Mouse (Mus musculus) embryo, embryonic 11.5 days (tissue): ENCODE measurements at regions not wholly inside any gene's neighbourhood (a gene's known extent, or its start where the extent isn't known, plus 50 kb on each side); places are given as distances from the start of the nearest gene placed in this dataset.

ENCODE experiments used
- DNase-seq: peaks from one replicate; pipeline ENCODE4 v3.0.0-alpha.2; 2012; ENCODE audit warnings: low read depth, low spot score

GRCm38 (mm10) chr10:125467503-125467902 is 78.2 kb upstream of the Slc16a7 start:
- DNase-seq = no peak

DNA sequence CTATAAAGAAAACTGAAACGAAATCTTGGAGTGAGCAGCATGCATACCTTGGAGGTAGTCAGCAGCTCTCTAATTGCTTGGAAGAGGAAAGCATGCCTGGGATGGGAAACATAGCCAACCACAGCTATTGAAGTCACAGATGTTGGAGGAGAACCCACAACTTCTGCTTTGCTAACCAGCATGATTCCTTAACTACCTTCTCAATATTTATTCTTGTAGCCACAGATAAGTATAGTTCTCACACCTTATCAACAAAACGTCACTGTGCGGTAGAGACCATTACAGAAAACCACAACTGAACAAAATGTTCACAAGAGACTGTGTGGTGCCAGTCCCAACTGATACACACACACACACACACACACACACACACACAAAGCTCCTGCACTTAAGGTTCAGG is 99.1 kb upstream of the Slc16a7 start:
- DNase-seq = no peak

GRCm38 (mm10) chr10:125490395-125490794 is 101.1 kb upstream of the Slc16a7 start:
- DNase-seq = no peak

GRCm38 (mm10) chr10:125494489-125494888 is 105.2 kb upstream of the Slc16a7 start:
- DNase-seq = no peak

DNA sequence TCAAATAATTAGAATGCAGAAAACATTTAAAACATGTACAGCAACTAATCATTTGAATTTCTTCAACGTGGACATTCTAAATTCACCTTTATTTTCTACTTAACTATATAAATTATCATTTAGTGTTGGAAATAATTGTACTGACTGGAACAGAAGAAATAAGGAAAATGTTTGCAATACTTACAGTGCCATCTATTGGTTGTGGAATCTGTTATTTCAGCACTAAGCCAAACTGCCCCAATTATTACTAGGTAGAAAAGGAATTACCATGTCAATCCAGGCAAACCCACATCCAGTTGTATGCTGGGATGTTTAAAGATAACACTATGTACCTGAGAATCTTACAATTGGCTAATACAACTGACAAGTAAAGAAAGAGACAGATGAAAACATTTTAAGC is 109.1 kb upstream of the Slc16a7 start:
- no peak for DNase-seq

DNA sequence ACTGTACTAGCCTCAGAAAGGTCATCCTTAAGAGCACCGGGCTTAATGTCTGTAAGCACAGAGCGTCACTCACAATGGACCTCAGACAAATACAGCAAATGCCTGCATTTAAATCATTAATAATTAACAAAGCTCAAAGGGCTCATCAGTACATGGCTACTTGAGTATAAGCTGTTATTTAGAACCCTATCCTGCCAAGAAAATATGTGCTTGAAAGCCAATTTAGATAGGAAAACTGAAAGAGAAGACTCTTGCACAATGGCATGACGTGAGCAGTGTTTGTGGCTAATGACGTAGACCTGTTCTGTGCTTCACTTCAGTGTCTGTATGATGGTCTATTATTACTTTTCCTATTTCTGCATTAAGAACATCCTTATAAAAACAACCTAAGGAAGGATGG is 111.1 kb upstream of the Slc16a7 start:
- no peak for DNase-seq

DNA sequence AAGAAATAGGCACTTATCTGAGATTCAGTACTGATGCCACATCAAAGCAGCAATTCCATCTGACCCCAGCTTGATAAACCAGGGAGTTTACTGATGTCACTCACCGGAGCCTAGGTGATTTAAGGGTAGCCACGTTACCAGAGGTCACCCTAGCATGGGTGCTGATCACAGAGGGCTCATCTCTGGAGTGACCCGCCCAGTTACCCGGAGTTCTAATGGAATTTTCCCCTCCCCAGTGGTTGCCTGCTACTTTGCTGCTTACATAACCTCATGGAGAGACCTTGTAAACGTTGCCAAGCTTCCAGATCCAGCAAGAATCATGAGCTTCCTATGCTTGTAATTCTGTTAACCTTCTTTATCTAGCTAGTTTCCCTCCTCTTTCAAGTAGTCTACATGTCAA is 125.8 kb upstream of the Slc16a7 start:
- no peak for DNase-seq

DNA sequence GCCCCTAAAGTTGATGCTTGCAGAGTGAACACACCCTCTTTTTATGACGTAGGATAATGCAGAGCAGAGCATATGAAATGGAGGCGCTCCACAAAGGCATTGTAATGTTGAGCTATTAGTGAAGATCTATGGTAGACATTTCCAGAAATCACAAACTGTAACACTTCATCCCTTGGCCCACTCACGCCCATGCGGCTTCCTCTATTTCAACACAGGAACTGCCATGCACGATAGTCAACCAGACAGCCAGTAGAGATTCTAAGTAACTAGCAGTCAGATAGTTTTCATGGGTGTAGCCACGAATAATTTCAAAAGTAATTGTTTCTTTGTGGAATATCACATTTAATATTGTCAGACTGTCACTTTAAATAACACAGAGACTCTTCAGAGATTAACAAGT is 141.6 kb upstream of the Slc16a7 start:
- DNase-seq = no peak

DNA sequence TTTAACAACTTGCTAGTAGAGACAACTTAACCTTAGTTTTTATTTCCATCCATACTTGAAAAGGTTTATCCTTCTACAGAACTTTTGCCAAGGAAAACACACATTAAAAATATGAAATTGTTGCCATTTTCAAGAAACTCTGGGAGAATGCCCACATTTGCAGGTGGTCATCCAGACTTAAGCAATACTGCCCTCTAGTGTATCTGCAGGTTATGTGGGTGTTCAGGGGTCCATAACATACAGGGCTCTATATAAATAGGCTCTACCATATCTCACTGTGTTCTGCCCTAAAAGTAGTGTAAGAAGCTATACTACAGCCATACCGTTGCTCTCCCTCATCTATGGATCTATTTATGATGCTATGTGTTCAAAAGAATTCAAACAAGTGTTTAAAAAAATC is 149.1 kb upstream of the Slc16a7 start:
- peak; percentile 34 for DNase-seq

DNA sequence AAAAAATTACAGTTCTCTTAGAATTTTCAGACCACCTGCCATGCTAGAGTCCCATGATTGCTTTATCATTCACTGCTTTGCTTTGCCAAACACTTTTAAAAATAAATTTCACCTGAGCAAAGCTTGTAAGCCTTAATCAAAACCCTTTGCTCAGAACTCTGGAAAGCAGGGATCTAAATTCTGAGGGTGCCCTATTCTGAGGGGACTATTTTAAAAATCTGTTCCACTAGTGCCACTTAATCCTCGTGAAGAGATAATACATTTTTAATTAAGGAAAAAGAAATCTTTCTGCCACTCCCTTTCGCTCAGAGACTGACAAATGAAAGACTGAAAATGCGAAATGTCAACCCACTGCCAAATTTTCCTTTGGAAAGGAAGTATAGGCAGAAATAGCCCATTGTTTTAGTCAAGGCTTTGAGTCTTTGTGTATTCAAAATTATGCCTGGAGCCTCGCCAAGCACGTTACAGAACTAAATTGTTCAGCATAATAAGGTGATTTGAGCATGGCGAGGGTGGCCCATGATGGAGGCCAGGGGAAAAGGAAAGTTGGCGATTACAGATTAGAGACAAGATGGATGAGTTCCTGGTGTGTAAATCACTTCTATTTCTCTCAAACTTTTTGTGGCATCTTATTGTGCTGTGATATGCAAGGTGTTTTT is 197.4 kb upstream of the Slc16a7 start:
- DNase-seq = no peak

DNA sequence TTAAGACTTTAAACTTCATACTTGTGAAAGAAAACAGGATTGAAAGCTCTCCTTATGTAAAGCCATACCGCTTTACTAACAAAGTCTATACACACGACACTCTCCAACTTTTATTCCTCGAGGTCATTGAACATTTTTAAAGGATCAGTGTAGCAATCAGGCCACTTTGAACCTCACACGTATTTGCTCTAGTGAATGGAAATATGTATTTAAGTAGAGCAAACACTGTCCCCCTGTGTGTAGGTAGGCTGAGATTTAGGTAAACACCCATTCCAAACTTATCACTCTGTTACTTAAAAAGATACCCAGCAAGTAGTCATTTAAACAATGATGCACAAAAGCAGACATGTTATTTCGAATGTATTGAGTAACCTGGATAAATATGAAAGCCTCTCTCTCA is 203.7 kb upstream of the Slc16a7 start:
- no peak for DNase-seq

DNA sequence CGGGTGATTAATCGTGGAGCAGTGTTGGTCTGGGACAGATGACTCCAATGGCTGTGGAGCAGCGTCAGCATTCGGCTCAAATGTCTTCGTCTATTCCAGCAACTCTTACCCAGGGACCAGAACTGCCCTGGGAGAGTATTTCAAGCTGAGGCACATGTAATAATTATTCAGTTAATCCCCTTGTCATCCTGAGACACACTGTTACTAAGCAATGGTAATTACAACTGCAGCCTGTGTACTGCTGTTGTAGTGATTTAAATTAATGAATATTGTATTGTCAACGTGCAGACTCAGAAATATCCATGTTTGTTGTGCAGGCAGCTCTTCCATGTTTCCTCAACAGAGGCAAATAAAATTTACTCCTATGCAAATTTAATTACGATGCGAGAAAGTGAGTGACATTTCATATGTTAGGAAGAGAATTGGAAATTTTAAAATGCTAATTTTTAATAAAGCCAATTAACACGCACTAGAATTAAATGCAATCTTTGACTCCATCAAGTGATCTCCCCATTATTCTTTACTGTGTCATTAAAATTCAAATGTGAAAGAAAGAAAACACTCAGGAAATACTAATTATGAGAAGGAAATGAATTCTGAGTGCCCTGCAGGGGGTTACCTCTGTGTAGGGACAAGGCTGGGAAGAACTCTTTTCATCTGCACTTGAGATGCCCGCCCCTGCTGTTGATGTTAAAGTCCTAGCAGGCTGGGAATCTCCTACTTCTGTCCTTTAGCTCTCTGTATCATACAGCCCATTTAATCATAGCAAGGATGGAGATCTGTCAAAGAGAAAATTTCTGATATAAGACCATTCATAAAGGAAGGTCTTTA is 218.7 kb upstream of the Slc16a7 start:
- no peak for DNase-seq

DNA sequence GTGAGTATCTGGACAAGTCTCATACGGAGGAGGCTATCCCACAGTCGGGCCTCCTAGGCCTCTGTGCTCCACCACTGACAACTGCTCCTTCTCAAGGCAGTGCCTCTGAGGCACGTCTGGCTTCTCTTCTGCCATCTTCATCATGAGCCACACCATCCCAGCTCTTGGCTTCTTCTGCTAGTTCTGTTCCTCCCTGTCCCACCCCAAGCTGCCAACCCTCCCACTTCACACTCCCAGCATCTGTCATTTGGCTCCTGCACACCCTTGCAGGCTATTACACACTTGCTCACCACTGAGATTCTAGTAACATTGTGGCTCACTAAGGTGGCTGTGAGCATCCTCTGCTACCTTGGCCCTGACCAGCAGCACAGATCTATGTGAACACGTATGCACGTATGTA is 221.1 kb upstream of the Slc16a7 start:
- DNase-seq = no peak

DNA sequence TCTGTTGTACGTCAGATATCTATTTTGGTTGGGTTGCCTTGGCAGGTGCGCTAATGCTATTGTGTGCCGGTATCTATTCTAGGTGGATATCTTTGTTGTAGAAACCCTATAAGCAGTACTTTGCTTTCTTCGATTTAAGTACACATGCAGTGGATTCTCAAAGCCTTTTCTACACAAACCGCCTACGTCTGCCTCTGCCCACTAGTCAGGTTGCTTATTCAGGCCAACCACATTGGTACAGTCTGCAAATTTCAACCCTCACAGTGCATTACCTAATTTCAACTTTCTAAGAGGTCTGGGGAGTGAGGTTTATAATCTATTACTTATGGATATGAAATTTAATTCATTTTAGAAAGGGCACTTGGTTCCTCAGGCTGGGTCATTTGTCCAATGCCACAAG is 223.5 kb upstream of the Slc16a7 start:
- DNase-seq = no peak

DNA sequence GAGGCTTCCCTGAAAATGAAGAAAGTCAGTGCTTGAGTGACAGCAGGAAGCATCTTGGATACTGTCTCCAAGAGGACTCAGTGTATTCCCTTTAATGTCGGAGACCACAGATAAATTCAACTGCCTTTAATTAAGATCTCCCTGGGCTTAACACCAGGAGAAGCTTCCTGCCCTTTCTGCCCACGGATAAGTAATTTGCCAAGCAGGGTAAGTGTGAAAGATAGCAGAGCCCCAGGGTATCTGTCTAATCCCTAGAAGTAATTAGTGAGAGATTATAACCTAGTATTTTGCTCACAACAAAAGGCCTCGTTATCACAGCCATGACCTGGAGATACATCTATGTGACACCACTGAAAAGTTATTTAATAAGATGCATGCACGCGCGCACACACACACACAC is 232.1 kb upstream of the Slc16a7 start:
- no peak for DNase-seq

DNA sequence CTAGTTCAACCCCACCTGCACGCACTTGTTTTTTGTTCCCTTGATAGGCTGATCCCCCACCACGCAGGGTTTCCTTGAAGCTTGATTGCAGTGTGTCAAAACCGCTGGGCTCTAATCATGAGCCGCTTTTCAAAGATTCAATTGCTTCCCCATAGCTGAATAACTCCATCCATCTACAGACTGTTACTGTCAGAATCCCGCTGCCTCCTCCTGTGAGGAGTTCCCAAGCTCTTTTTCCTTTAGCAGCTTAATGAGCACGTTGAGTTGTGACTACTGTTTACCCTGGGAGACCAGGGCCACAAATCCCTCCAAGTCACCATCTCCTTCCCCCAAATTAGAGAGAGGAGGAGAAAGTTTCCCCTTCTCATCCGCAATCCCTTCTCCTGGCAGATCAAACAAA is 234.6 kb upstream of the Slc16a7 start:
- DNase-seq = no peak

- DNase-seq = no peak
Measured at GRCm38 (mm10) chr10:125667906-125668305, 278.6 kb upstream of the Slc16a7 start.

DNA sequence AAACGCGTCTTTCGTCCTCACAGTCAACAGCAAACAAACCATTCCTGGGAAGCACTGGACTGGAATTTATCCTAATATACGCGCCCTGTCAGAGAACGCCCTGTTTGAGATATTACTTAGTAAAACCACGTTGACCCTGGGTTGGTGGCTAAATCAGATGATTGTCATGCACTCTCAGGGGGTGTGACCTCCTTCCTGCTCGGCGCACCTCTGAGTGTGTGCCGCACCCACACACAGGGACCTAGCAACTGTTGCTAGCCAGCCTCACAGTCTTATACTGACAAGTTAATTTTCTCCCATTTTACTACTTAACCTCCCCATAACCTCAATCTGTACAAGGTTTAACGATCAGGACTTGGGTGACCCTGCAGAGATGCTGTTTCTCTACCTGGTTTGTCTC is 284.4 kb upstream of the Slc16a7 start:
- DNase-seq = no peak

DNA sequence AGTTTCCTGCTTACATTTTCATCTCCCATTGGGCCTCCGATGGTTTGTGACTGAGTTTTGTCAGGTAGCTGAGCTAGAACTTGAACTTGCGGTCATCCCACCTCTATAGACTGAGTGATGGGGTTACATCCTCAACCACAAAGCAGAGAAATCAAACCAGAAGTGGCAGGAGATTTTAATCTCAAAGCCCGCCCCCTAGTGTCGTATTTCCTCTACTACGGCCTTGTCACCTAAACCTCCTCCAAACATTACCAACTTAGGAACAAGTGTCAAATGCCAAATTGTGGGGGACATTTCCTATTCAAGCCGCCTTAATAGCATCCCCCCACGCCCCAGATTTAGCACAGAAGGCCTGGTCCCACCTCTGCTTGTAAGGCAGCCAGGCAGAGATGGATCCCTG is 286.3 kb upstream of the Lrig3 start:
- no peak for DNase-seq

GRCm38 (mm10) chr10:125685130-125685529 is 280.8 kb upstream of the Lrig3 start:
- no peak for DNase-seq

DNA sequence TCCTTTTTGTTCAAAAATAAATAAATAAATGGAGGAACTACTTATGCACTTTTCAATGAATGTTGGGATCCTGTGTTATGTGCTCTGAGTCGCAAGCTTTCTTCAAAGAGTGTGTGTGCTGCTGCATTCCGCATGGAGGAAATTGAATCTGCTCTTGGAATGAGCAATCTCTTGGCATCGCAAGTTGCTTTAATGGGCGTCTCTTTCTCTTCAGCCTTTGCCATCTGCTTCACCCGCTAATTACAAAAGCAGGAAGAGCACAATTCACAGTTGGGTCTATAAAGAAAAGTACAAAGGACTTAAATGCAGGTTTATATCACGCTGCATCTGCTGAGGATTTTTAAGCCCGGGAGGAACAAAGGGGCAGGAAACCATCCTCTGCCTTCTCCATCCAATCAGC is 272.5 kb upstream of the Lrig3 start:
- no peak for DNase-seq

GRCm38 (mm10) chr10:125696159-125696558 is 269.8 kb upstream of the Lrig3 start:
- DNase-seq = no peak

DNA sequence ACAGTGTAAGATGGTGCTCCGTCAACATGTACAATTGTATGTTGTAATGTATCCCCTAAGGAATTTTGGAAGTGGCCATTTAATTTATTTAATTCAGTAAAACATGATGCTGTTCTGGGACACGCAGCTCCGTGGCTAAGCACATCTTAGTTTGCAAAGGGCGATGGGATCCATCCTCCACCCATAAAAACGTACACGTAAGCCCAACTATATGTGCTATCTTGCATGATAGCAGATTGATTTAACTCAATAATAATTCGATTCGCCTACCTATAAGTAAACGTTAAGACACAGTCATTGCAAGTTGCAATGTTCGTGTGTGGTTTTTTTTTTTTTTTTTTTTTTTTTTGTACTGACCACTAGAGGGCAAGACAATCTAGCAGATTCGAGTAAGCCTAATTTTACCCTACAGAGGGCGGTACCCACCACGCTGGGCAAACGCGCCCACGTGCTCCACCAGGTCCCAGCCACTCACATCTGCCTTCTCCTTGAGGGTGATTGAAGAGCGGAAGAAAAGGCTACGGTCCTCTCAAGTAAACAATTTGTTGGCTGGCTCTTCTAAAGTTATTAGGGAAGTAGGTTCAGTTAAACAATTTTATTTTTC is 240.8 kb upstream of the Lrig3 start:
- peak; percentile 68 for DNase-seq
